Mouse (Mus musculus): ENCODE results near the gene Zbtb42. TPM values are rescaled to one million over a fixed set of nuclear protein-coding genes. Genes with fewer than 3 reads are reported as not detected.

The Zbtb42 gene
- 0.98 TPM in 2 replicates for polyA plus RNA-seq (2015; fragmentation: Nextera tagmentation; extraction: Ambion mirVana)

DNA sequence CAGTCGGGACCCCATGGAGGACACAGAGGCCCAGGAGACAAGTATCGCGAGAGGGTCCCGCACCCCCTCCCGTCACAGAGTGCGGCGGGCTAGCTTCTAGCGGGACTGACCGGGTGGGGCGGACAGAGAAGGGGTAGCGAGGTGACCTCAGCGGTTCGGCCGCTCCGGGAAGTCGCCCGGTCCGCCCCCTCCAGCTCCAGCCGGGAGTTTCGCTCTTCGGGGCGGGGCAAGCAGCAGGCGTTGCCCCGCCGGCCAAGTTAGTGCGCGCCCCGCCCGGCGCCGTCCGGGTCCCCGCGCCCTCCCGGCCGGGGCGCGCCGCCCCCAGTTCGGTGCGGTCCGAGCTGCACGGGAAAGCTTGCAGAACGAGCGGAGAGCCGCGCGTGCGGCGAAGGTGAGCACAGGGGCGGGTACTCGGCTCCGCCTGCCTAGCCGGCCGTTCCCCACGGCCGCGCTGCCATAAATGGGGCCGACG lies at the start of gene Zbtb42:
TSS of gene Zbtb42 (plus strand) at position 274 of the 472 bp plus-strand sequence.
- H3K9me3 ChIP-seq: no peaks in the 10 kb centered on the region
- ATAC-seq (replicated peaks): no peak
- peak within 1 kb of the TSS; percentile 83 for H3K4me2 ChIP-seq (replicated peaks)
- H3K4me3 ChIP-seq: peak within 1 kb of the TSS; percentile 47
- H3K4me1 ChIP-seq: peaks cover 30% of the 10 kb centered on the region
- peaks cover 32% of the 10 kb centered on the region for H3K27me3 ChIP-seq
- under 1% methylated on average over 56 of the region's 60 CpGs for WGBS
- peak within 1 kb of the TSS; percentile 44 for H3K9ac ChIP-seq (replicated peaks)
- H3K27ac ChIP-seq (replicated peaks): no peak within 1 kb of the TSS
- no peaks in the 10 kb centered on the region for H3K36me3 ChIP-seq

DNA sequence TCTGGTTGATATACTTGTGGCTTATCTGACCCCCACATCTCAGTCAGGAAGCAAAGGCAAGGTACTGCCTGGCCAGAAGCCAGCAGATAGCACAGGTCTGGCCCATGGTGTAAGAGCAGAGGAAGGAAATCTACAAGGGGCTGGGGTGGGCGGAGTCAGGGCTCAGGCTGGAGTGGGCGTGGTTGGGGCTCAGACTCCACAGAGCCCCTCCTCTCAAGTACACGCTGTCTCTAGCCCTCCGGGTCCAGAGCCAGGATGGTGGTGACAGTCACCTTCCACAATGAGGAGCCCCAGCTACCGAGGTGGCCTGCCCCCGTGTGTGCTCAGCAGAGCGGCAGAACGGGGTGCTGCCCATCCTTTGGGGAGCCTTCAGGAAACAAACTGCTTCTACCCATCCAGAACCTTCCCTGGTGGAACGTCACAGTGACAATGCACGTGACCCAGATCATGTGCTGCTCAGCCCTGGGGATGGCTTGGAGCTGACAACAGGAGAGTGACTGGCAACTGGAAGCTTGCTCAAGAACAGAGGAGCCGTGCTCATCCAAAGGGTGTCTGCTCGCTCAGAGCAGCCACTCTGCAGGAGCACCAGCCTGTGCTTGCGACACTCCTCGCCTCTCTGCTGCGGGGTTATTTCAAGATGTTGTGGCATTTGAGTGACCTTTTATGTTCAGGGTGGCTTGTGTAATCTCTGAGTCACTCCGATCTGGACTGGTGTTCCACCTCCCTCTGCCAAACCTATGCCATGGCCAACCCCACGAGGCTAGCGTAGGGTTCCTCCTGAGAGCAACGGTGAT lies 49.5 kb upstream of the Zbtb42 start:
- Histone ChIP-seq H3K9me3 (no peaks in the 10 kb centered on the region), H3K27me3 (no peaks in the 10 kb centered on the region), H3K9ac (replicated peaks) (peak overlapping the region; percentile 16; the same call in 1 of the 2 replicates), H3K4me3 (peak overlapping the region; percentile 28), H3K4me2 (replicated peaks) (peak overlapping the region; percentile 44), H3K4me1 (peaks cover 6% of the 10 kb centered on the region), H3K36me3 (no peaks in the 10 kb centered on the region), H3K27ac (replicated peaks) (no peak overlapping the region; the same call in 1 of the 2 replicates)
- 39% methylated on average over 19 of the region's 19 CpGs for WGBS
- peak; percentile 78 for ATAC-seq (replicated peaks)

DNA sequence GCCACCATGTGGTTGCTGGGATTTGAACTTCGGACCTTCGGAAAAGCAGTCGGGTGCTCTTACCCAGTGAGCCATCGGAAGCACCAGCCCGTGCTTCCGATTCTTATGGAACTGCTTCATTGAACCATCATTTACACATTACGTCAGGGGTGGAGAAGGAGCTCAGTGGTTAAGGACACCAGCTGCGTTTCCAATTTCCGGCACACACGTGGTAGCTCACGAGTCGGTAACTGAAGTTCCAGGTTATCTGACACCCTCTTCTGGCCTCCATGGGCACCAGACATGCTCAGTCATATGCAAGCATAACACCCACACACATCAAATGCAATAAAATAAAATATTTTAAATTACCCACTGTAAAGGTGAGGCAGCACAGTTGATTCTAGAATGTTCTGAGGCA lies 48.6 kb upstream of the Zbtb42 start:
- ATAC-seq (replicated peaks): no peak
- no peaks in the 10 kb centered on the region for H3K36me3 ChIP-seq
- 89% methylated on average over 12 of the region's 12 CpGs for WGBS
- peaks cover 6% of the 10 kb centered on the region for H3K4me1 ChIP-seq
- no peak overlapping the region for H3K4me2 ChIP-seq (replicated peaks)
- H3K9ac ChIP-seq (replicated peaks): no peak overlapping the region
- H3K9me3 ChIP-seq: no peaks in the 10 kb centered on the region
- no peak overlapping the region for H3K27ac ChIP-seq (replicated peaks)
- H3K4me3 ChIP-seq: no peak overlapping the region
- no peaks in the 10 kb centered on the region for H3K27me3 ChIP-seq

DNA sequence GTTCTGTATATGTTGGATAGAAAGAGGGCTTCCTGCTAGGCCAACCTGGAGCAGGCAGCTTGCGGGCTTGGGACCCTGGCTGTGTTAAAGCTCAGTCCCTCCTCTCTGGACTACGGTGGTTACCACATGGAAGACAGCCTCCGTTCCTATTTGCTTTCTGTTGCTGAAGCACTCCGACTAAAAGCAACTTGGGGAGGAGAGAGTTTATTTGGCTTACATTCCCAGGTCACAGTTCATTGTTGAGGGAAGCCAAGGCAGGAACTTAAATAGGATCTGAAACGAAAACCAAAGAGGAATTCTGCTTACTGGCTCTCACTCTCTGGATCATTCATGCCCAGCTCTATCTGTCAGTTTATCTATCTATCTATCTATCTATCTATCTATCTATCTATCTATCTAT lies 47.8 kb upstream of the Zbtb42 start:
- H3K9me3 ChIP-seq: no peaks in the 10 kb centered on the region

DNA sequence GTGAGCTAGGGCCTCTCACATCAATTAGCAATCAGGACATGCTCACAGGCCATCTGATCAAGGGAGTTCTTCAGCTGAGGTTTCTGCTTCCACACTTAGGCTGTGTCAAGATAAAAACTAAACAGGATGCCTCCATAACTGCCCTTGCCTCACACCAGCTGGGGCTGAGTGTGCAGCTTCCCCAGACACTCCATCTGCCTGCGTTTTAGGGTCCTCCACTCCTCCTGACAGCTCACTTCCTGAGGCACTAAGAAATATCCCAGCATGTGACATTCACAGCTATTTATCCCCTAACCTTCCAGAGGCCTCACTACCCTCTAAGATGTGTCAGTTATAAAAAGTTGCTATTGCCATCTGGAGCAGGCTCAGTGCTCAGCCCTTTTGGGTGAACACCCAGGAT lies 47.2 kb upstream of the Zbtb42 start:
- 70% methylated on average over 1 of the region's 1 CpGs for WGBS
- no peak overlapping the region for H3K4me3 ChIP-seq
- H3K9ac ChIP-seq (replicated peaks): no peak overlapping the region
- H3K4me1 ChIP-seq: peaks cover 6% of the 10 kb centered on the region
- H3K9me3 ChIP-seq: no peaks in the 10 kb centered on the region
- ATAC-seq (replicated peaks): no peak
- H3K4me2 ChIP-seq (replicated peaks): no peak overlapping the region
- H3K27ac ChIP-seq (replicated peaks): no peak overlapping the region
- no peaks in the 10 kb centered on the region for H3K36me3 ChIP-seq
- no peaks in the 10 kb centered on the region for H3K27me3 ChIP-seq

More for the DNA sequence above, 47.8 kb upstream of the Zbtb42 start:
- peaks cover 6% of the 10 kb centered on the region for H3K4me1 ChIP-seq
- WGBS: 85% methylated on average over 5 of the region's 5 CpGs
- H3K27ac ChIP-seq (replicated peaks): no peak overlapping the region
- H3K4me2 ChIP-seq (replicated peaks): no peak overlapping the region
- no peaks in the 10 kb centered on the region for H3K27me3 ChIP-seq
- no peaks in the 10 kb centered on the region for H3K36me3 ChIP-seq
- ATAC-seq (replicated peaks): no peak
- no peak overlapping the region for H3K9ac ChIP-seq (replicated peaks)
- no peak overlapping the region for H3K4me3 ChIP-seq

DNA sequence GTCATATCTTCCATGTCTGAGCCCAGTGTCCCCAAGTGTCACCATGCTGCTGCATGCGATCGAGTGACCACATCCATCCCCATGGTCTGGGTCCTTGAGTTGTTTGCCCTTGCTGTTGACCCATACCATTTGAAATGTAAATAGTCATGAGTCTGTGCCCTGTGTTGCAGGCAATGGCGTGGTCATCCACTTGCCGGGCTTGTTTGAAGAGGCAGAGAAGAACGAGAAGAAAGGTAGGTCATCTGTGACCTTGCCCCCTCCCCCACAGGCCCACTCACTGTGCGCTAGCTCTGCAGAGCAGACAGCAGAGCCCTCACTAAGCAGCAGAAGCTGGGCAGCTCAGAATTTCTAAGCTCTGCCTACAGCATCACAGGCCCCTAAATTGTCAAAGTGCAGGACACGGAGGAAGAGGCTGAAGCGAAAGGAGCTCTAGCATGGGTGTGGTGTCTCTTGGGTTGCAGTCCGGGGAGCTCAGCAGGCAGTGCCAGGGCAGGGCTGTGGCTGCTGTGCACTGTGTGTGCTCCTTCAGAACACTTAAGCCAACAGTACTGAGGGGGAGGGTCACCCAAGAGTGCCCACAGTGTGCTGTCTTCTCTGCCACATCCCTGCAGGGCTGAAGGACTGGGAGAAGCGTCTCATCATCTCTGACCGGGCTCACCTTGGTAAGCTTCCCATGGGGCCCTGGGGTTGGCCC lies 46.4 kb upstream of the Zbtb42 start:
- no peak for ATAC-seq (replicated peaks)
- Histone ChIP-seq H3K9ac (replicated peaks) (no peak overlapping the region), H3K9me3 (no peaks in the 10 kb centered on the region), H3K36me3 (no peaks in the 10 kb centered on the region), H3K4me2 (replicated peaks) (no peak overlapping the region), H3K4me3 (no peak overlapping the region), H3K27me3 (no peaks in the 10 kb centered on the region), H3K27ac (replicated peaks) (no peak overlapping the region), H3K4me1 (peaks cover 6% of the 10 kb centered on the region)
- WGBS: 79% methylated on average over 11 of the region's 11 CpGs

DNA sequence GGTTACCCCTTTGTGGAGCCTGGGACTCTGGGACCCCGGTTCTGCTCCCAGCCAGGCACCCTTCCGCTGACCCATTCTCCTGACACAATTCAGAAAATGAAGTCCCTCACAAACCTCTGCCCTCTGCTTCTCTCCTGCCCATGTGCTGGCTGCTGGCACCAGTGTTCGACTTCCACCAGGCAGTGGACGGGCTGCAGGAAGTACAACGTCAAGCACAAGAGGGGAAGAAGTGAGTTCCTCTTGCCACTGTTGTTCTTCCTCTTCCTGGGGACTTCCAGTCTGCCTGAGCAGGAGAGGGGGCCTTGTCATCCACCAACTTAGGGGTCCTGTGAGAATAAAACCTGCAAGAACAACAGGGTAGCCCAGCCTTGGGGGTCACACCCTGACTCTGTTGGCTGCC lies 45.7 kb upstream of the Zbtb42 start:
- WGBS: 89% methylated on average over 5 of the region's 5 CpGs
- no peak overlapping the region for H3K27ac ChIP-seq (replicated peaks)
- H3K9ac ChIP-seq (replicated peaks): no peak overlapping the region
- no peak overlapping the region for H3K4me2 ChIP-seq (replicated peaks)
- H3K4me3 ChIP-seq: no peak overlapping the region
- ATAC-seq (replicated peaks): no peak
- H3K27me3 ChIP-seq: no peaks in the 10 kb centered on the region
- no peaks in the 10 kb centered on the region for H3K9me3 ChIP-seq
- H3K36me3 ChIP-seq: no peaks in the 10 kb centered on the region
- peaks cover 6% of the 10 kb centered on the region for H3K4me1 ChIP-seq

DNA sequence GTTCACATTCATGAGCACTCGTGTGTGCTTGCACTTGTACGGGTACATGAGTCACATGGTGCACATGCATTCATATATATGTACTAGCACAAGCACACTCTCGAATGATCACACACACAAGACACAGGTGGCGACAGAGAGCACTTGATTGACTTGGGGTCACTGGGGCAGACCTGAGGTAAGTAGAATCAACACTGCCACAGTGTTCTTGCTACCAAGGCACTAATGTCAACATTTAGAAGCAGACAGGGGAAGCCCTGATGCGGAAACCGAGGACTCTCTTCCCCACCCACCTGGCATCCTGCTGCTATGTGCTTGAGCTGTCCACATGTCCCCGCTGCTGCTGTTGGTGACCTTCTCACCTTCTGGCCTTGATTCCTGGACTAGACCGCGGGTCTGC lies 44.9 kb upstream of the Zbtb42 start:
- H3K9ac ChIP-seq (replicated peaks): no peak overlapping the region
- no peak overlapping the region for H3K27ac ChIP-seq (replicated peaks)
- H3K9me3 ChIP-seq: no peaks in the 10 kb centered on the region
- 83% methylated on average over 9 of the region's 9 CpGs for WGBS
- H3K4me3 ChIP-seq: no peak overlapping the region
- peaks cover 6% of the 10 kb centered on the region for H3K4me1 ChIP-seq
- H3K36me3 ChIP-seq: no peaks in the 10 kb centered on the region
- no peak overlapping the region for H3K4me2 ChIP-seq (replicated peaks)
- no peak for ATAC-seq (replicated peaks)
- no peaks in the 10 kb centered on the region for H3K27me3 ChIP-seq

DNA sequence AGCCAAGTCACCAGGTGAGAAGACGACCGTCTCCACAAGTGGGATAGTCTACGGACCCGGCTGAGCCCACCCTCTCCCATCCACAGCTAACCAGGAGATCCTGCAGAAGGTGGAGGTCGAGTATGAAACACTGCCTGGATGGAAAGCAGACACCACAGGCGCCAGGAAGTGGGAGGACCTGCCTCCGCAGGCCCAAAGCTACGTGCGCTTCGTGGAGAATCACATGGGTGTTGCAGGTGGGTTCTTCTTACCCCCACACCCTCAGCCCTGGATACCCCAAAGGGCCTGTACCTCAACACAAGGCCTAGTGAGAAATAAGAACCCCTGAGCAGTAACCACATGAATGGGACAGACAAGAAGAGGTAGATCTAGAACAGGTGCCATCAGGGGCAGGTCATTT lies 39.1 kb upstream of the Zbtb42 start:
- Histone ChIP-seq H3K27ac (replicated peaks) (no peak overlapping the region), H3K36me3 (no peaks in the 10 kb centered on the region), H3K4me1 (peaks cover 8% of the 10 kb centered on the region), H3K9me3 (no peaks in the 10 kb centered on the region), H3K4me3 (no peak overlapping the region), H3K9ac (replicated peaks) (no peak overlapping the region), H3K4me2 (replicated peaks) (no peak overlapping the region), H3K27me3 (no peaks in the 10 kb centered on the region)
- 86% methylated on average over 10 of the region's 10 CpGs for WGBS
- ATAC-seq (replicated peaks): no peak

DNA sequence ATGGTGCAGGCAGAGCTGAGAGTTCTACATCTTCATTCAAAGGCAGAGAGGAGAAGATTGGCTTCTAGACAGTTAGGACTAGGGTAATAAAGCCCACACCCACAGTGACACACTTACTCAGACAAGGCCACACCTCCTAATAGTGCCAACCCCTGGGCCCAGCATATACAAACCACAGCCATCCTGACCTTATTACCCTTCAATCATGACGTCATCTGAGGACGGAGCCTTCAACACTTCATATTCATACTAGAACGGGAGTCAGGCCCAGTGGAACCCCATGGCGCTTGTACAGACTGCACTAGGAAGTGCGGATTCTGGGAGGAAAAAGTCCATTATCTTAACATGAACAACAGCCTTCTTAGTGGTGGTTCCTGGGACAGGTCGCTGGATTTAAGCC lies 35.5 kb upstream of the Zbtb42 start:
- no peak overlapping the region for H3K4me3 ChIP-seq
- no peaks in the 10 kb centered on the region for H3K27me3 ChIP-seq
- 86% methylated on average over 6 of the region's 6 CpGs for WGBS
- no peak for ATAC-seq (replicated peaks)
- peaks cover 5% of the 10 kb centered on the region; the same call in 1 of the 2 replicates for H3K36me3 ChIP-seq
- H3K9ac ChIP-seq (replicated peaks): no peak overlapping the region
- H3K27ac ChIP-seq (replicated peaks): no peak overlapping the region
- H3K4me2 ChIP-seq (replicated peaks): no peak overlapping the region
- H3K4me1 ChIP-seq: peaks cover 27% of the 10 kb centered on the region
- H3K9me3 ChIP-seq: no peaks in the 10 kb centered on the region

DNA sequence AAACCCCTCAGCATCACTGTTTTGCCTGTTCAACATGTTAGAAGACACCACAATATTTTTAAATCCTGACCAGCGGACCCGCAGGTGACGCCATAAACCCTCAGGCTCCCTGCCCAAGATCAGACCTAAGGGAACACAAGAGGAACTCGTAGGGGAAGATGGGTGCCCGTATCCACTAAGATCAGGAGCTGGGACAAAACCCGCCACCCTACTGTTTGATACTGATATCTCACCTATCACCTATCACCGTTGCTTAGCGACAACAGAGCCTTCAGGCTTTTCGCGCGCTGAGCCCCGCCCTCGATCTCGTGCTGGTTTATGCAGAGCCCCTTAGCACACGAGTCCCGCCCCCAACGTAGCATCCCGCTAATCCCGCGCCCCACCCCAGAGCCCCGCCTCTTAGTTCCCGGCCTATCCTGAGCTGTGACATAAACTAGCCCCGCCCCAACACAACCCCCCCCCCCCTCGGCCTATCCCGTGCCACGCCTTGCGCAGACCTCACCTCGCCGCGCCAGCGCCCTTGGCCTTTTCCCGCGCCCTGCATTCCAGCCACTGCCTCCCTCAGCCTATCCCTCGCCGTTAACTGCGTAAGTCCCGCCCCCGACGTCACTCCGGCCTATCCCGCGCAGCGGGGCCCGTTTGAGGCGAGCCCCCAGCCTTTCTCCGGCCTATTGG lies 34.3 kb upstream of the Zbtb42 start, which contains the start of gene Siva1:
TSS of gene Siva1 (plus strand) at position 500 of the 675 bp plus-strand sequence.
- H3K4me3 ChIP-seq: peak within 1 kb of the TSS; percentile 83
- peak within 1 kb of the TSS; percentile 79 for H3K9ac ChIP-seq (replicated peaks)
- H3K36me3 ChIP-seq: peaks cover 16% of the 10 kb centered on the region
- peak; percentile 95 for ATAC-seq (replicated peaks)
- H3K4me1 ChIP-seq: peaks cover 27% of the 10 kb centered on the region
- peak within 1 kb of the TSS; percentile 83 for H3K27ac ChIP-seq (replicated peaks)
- peak within 1 kb of the TSS; percentile 90 for H3K4me2 ChIP-seq (replicated peaks)
- H3K27me3 ChIP-seq: no peaks in the 10 kb centered on the region
- H3K9me3 ChIP-seq: no peaks in the 10 kb centered on the region
- WGBS: under 1% methylated on average over 45 of the region's 46 CpGs

All from forebrain, embryonic 15.5 days (tissue).